34 mouse cellular contexts compared by ENCODE assay signal in the genomic region with DNA sequence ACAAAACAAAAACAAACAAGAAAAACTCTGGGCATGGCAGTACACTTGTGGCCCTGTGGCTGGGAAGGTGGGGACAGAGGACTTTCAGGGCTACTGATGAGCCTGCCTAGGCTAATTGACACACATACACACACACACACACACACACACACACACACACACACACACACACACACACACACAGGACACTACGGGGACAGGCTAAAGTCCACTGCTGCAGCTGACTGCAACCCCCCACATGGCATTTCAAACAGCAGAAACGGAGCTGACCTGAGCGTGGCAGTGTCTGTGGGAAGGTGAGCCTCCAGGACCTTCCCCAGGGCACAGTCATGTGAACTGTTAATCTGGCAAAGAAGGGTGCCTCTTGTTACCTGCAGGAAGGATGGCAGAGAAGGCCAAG. TPM values are rescaled to one million over a fixed set of nuclear protein-coding genes. Genes with fewer than 3 reads are reported as not detected.
DNase-seq lines count a peak whose midpoint lies in the region; ATAC-seq lines count a peak whose summit lies in the region.
"Had no signal": no experiment of that assay in that cellular context is flagged by ENCODE, and none has a peak within 500 bp of the region (broad histone marks: within the 10 kb centered on the region; RNA-seq: fewer than 3 reads in every experiment).

No protein-coding gene starts in this region.

- no peak overlapping the region for H3K4me3 ChIP-seq in kidney, embryonic 14.5 days (ENCODE audit: low read length)
- no peak overlapping the region for H3K4me3 ChIP-seq in liver, embryonic 11.5 days (ENCODE audit: low read depth, low read length)
- no peak overlapping the region for H3K4me3 ChIP-seq in liver, embryonic 16.5 days (ENCODE audit: low read depth, low read length)
- H3K4me3 ChIP-seq: embryonic facial prominence, embryonic 12.5 days; forebrain, embryonic 15.5 days; limb, embryonic 10.5 days; limb, embryonic 15.5 days; megakaryocyte, embryonic 14.5 days; midbrain, embryonic 13.5 days; neural tube, embryonic 13.5 days had no signal

- H3K36me3 ChIP-seq in kidney, embryonic 14.5 days (ENCODE audit: control insufficient read depth, insufficient read depth, low read length): no peaks in the 10 kb centered on the region
- H3K36me3 ChIP-seq in liver, embryonic 11.5 days (ENCODE audit: control insufficient read depth, insufficient read depth, low read length): no peaks in the 10 kb centered on the region
- H3K36me3 ChIP-seq in liver, embryonic 16.5 days (ENCODE audit: control insufficient read depth, insufficient read depth): no peaks in the 10 kb centered on the region
- H3K36me3 ChIP-seq: embryonic facial prominence, embryonic 12.5 days; forebrain, embryonic 15.5 days; limb, embryonic 10.5 days; limb, embryonic 15.5 days; midbrain, embryonic 13.5 days; neural tube, embryonic 13.5 days had no signal

- peak; percentile 5 for DNase-seq in kidney, adult 11 months
- peak; percentile 21 to 65 for DNase-seq in kidney, postnatal 25 days
- no peak for DNase-seq in liver, embryonic 11.5 days (ENCODE audit: low spot score)
- no peak for DNase-seq in lung, postnatal 36 days
- DNase-seq in urinary bladder, postnatal 36 days (ENCODE audit: low spot score in 2 of 2): no peak
- no peak for DNase-seq in ovary, adult 18-20 months (ENCODE audit: low spot score)
- DNase-seq: adrenal gland, adult 2 months; cerebellum, adult 8-10 months; cerebellum, postnatal 36 days; embryo, embryonic 11 days; heart, postnatal 14 days; layer of hippocampus, postnatal 36 days; lung, postnatal 4 days had no signal

- 29% methylated on average over 3 of the region's 3 CpGs for WGBS in kidney, embryonic 14.5 days
- 46% methylated on average over 3 of the region's 3 CpGs for WGBS in liver, embryonic 11.5 days
- 44% methylated on average over 3 of the region's 3 CpGs for WGBS in liver, embryonic 16.5 days (ENCODE audit: insufficient replicate concordance)

- H3K4me1 ChIP-seq in kidney, embryonic 14.5 days (ENCODE audit: control insufficient read depth, insufficient read depth, low read length): no peaks in the 10 kb centered on the region
- no peaks in the 10 kb centered on the region for H3K4me1 ChIP-seq in liver, embryonic 11.5 days (replicated peaks; ENCODE audit: control insufficient read depth, insufficient read depth, low read length)
- peaks cover 2% of the 10 kb centered on the region for H3K4me1 ChIP-seq in liver, embryonic 16.5 days (ENCODE audit: control insufficient read depth, low read depth, low read length)
- H3K4me1 ChIP-seq: embryonic facial prominence, embryonic 12.5 days; forebrain, embryonic 15.5 days; limb, embryonic 15.5 days; megakaryocyte, embryonic 14.5 days; midbrain, embryonic 13.5 days; neural tube, embryonic 13.5 days had no signal

- H3K27ac ChIP-seq in kidney, embryonic 14.5 days (ENCODE audit: low read depth, low read length): no peak overlapping the region
- peak overlapping the region; percentile 43 for H3K27ac ChIP-seq in liver, embryonic 11.5 days (ENCODE audit: low read depth, low read length)
- peak overlapping the region; percentile 52 for H3K27ac ChIP-seq in liver, embryonic 16.5 days (ENCODE audit: low read length)
- H3K27ac ChIP-seq: embryonic facial prominence, embryonic 12.5 days; forebrain, embryonic 15.5 days; limb, embryonic 10.5 days; limb, embryonic 15.5 days; midbrain, embryonic 13.5 days; neural tube, embryonic 13.5 days had no signal

- H3K9me3 ChIP-seq in kidney, embryonic 14.5 days (ENCODE audit: control insufficient read depth, low read length): no peaks in the 10 kb centered on the region
- H3K9me3 ChIP-seq in liver, embryonic 11.5 days (ENCODE audit: control insufficient read depth, low read length): no peaks in the 10 kb centered on the region
- no peaks in the 10 kb centered on the region for H3K9me3 ChIP-seq in liver, embryonic 16.5 days (replicated peaks; ENCODE audit: control insufficient read depth, low read length)
- H3K9me3 ChIP-seq: embryonic facial prominence, embryonic 12.5 days; forebrain, embryonic 15.5 days; limb, embryonic 10.5 days; limb, embryonic 15.5 days; midbrain, embryonic 13.5 days; neural tube, embryonic 13.5 days had no signal

- no peaks in the 10 kb centered on the region for H3K27me3 ChIP-seq in kidney, embryonic 14.5 days (ENCODE audit: control insufficient read depth, insufficient read depth, low read length)
- no peaks in the 10 kb centered on the region; the same call in 1 of the 2 replicates for H3K27me3 ChIP-seq in liver, embryonic 11.5 days (replicated peaks; ENCODE audit: control insufficient read depth, insufficient read depth, low read length)
- no peaks in the 10 kb centered on the region for H3K27me3 ChIP-seq in liver, embryonic 16.5 days (ENCODE audit: control insufficient read depth, insufficient read depth, low read depth, low read length)
- H3K27me3 ChIP-seq: embryonic facial prominence, embryonic 12.5 days; forebrain, embryonic 15.5 days; midbrain, embryonic 13.5 days had no signal

- H3K9ac ChIP-seq in kidney, embryonic 14.5 days (ENCODE audit: low read depth, low read length): no peak overlapping the region
- H3K9ac ChIP-seq in liver, embryonic 11.5 days (ENCODE audit: low read depth, low read length): no peak overlapping the region
- H3K9ac ChIP-seq in liver, embryonic 16.5 days (ENCODE audit: low read depth, low read length): no peak overlapping the region
- H3K9ac ChIP-seq: embryonic facial prominence, embryonic 12.5 days; forebrain, embryonic 15.5 days; limb, embryonic 15.5 days; midbrain, embryonic 13.5 days; neural tube, embryonic 13.5 days had no signal

- ATAC-seq in kidney, embryonic 14.5 days (ENCODE audit: low FRiP score, low TSS enrichment): no peak
- no peak; the same call in 1 of the 2 replicates for ATAC-seq in liver, embryonic 11.5 days (replicated peaks; ENCODE audit: low FRiP score)
- ATAC-seq in liver, embryonic 16.5 days (ENCODE audit: low read depth): peak; percentile 71
- ATAC-seq: activated CD4-positive, CD25-positive, alpha-beta regulatory T cell, adult 4 months; forebrain, embryonic 15.5 days; hindbrain, embryonic 16.5 days; midbrain, embryonic 13.5 days had no signal

- H3K4me2 ChIP-seq in kidney, embryonic 14.5 days (replicated peaks; ENCODE audit: low read depth, low read length): no peak overlapping the region
- H3K4me2 ChIP-seq in liver, embryonic 11.5 days: no peak overlapping the region; the same call in 1 of the 2 replicates
- H3K4me2 ChIP-seq in liver, embryonic 16.5 days (ENCODE audit: low read depth, low read length): no peak overlapping the region
- H3K4me2 ChIP-seq: embryonic facial prominence, embryonic 12.5 days; forebrain, embryonic 15.5 days; limb, embryonic 15.5 days; midbrain, embryonic 13.5 days; neural tube, embryonic 13.5 days had no signal

RNA-seq across cellular contexts. Expression of a gene that starts 3.9 kb away (rescaled TPM):
- 0.27 and 0.39 TPM in 2 replicates for polyA plus RNA-seq in kidney, embryonic 14.5 days (2014; fragmentation: Nextera tagmentation; extraction: Ambion mirVana)
- polyA plus RNA-seq in liver, embryonic 11.5 days (2014; fragmentation: Nextera tagmentation; extraction: Ambion mirVana): not detected in 2 replicates
- polyA plus RNA-seq in liver, embryonic 16.5 days (2015; fragmentation: Nextera tagmentation; extraction: Ambion mirVana): not detected in 2 replicates
- polyA plus RNA-seq: activated CD4-positive, CD25-positive, alpha-beta regulatory T cell, adult 4 months; embryonic facial prominence, embryonic 12.5 days; forebrain, embryonic 15.5 days; frontal cortex, adult 2 months; hindbrain, embryonic 11.5 days; hindbrain, embryonic 16.5 days; intestine, embryonic 14.5 days; large intestine, adult 2 months; limb, embryonic 10.5 days; midbrain, embryonic 13.5 days; neural tube, embryonic 13.5 days; stomach, embryonic 14.5 days had no signal

RNA-seq across cellular contexts. Expression of a gene that starts 23.0 kb away (rescaled TPM):
- polyA plus RNA-seq in kidney, embryonic 14.5 days (2014; fragmentation: Nextera tagmentation; extraction: Ambion mirVana): not detected in 2 replicates
- not detected in 2 replicates for polyA plus RNA-seq in liver, embryonic 11.5 days (2014; fragmentation: Nextera tagmentation; extraction: Ambion mirVana)
- polyA plus RNA-seq in liver, embryonic 16.5 days (2015; fragmentation: Nextera tagmentation; extraction: Ambion mirVana): not detected in 2 replicates
- polyA plus RNA-seq: activated CD4-positive, CD25-positive, alpha-beta regulatory T cell, adult 4 months; adrenal gland, adult 2 months; C2C12; embryonic facial prominence, embryonic 12.5 days; forebrain, embryonic 15.5 days; frontal cortex, adult 2 months; heart, embryonic 14.5 days; hindbrain, embryonic 11.5 days; hindbrain, embryonic 16.5 days; intestine, embryonic 14.5 days; large intestine, adult 2 months; limb, embryonic 10.5 days; limb, embryonic 15.5 days; lung, embryonic 16.5 days; midbrain, embryonic 13.5 days; neural tube, embryonic 13.5 days; stomach, embryonic 14.5 days; testis, adult 2 months had no signal

RNA-seq across cellular contexts. Expression of a gene that starts 24.6 kb away (rescaled TPM):
- 0.30 and 0.57 TPM in 2 replicates for polyA plus RNA-seq in kidney, embryonic 14.5 days (2014; fragmentation: Nextera tagmentation; extraction: Ambion mirVana)
- polyA plus RNA-seq in liver, embryonic 11.5 days (2014; fragmentation: Nextera tagmentation; extraction: Ambion mirVana): 0.22 and 0.25 TPM in 2 replicates
- 0.47 and 0.65 TPM in 2 replicates for polyA plus RNA-seq in liver, embryonic 16.5 days (2015; fragmentation: Nextera tagmentation; extraction: Ambion mirVana)
- polyA plus RNA-seq: activated CD4-positive, CD25-positive, alpha-beta regulatory T cell, adult 4 months; C2C12; embryonic facial prominence, embryonic 12.5 days; forebrain, embryonic 15.5 days; frontal cortex, adult 2 months; hindbrain, embryonic 11.5 days; limb, embryonic 10.5 days; midbrain, embryonic 13.5 days; neural tube, embryonic 13.5 days had no signal

RNA-seq across cellular contexts. Expression of a gene that starts 27.6 kb away (rescaled TPM):
- 0.49 TPM in 1 of 2 replicates, not detected in the other for polyA plus RNA-seq in kidney, embryonic 14.5 days (2014; fragmentation: Nextera tagmentation; extraction: Ambion mirVana)
- polyA plus RNA-seq in liver, embryonic 11.5 days (2014; fragmentation: Nextera tagmentation; extraction: Ambion mirVana): 0.81 and 1.1 TPM in 2 replicates
- polyA plus RNA-seq in liver, embryonic 16.5 days (2015; fragmentation: Nextera tagmentation; extraction: Ambion mirVana): 0.44 and 0.51 TPM in 2 replicates
- polyA plus RNA-seq: activated CD4-positive, CD25-positive, alpha-beta regulatory T cell, adult 4 months; C2C12; frontal cortex, adult 2 months; gonadal fat pad, adult 2 months; limb, embryonic 10.5 days; midbrain, embryonic 13.5 days; testis, adult 2 months had no signal

RNA-seq across cellular contexts. Expression of a gene that starts 33.0 kb away (rescaled TPM):
- not detected in 2 replicates for polyA plus RNA-seq in kidney, embryonic 14.5 days (2014; fragmentation: Nextera tagmentation; extraction: Ambion mirVana)
- polyA plus RNA-seq in liver, embryonic 11.5 days (2014; fragmentation: Nextera tagmentation; extraction: Ambion mirVana): not detected in 2 replicates
- polyA plus RNA-seq in liver, embryonic 16.5 days (2015; fragmentation: Nextera tagmentation; extraction: Ambion mirVana): not detected in 2 replicates
- polyA plus RNA-seq: activated CD4-positive, CD25-positive, alpha-beta regulatory T cell, adult 4 months; adrenal gland, adult 2 months; C2C12; forebrain, embryonic 15.5 days; frontal cortex, adult 2 months; gonadal fat pad, adult 2 months; heart, embryonic 14.5 days; hindbrain, embryonic 11.5 days; hindbrain, embryonic 16.5 days; intestine, embryonic 14.5 days; large intestine, adult 2 months; limb, embryonic 10.5 days; limb, embryonic 15.5 days; lung, embryonic 16.5 days; midbrain, embryonic 13.5 days; neural tube, embryonic 13.5 days; stomach, embryonic 14.5 days; testis, adult 2 months had no signal

Comparison
In these comparisons a context has a peak if more than half of its experiments do, and no peak if none do; other contexts are left out.
1. DNase-seq: peak in kidney, adult 11 months (single experiment) and kidney, postnatal 25 days (2 of 2); none in liver, embryonic 11.5 days (single experiment), lung, postnatal 36 days (single experiment), urinary bladder, postnatal 36 days (0 of 2) and ovary, adult 18-20 months (single experiment).